Mouse (Mus musculus): ENCODE measurements around the gene Lsm7.
A peak's percentile ranks its signal among the peaks of the same experiment; 100 is the strongest.

The Lsm7 gene

DNA sequence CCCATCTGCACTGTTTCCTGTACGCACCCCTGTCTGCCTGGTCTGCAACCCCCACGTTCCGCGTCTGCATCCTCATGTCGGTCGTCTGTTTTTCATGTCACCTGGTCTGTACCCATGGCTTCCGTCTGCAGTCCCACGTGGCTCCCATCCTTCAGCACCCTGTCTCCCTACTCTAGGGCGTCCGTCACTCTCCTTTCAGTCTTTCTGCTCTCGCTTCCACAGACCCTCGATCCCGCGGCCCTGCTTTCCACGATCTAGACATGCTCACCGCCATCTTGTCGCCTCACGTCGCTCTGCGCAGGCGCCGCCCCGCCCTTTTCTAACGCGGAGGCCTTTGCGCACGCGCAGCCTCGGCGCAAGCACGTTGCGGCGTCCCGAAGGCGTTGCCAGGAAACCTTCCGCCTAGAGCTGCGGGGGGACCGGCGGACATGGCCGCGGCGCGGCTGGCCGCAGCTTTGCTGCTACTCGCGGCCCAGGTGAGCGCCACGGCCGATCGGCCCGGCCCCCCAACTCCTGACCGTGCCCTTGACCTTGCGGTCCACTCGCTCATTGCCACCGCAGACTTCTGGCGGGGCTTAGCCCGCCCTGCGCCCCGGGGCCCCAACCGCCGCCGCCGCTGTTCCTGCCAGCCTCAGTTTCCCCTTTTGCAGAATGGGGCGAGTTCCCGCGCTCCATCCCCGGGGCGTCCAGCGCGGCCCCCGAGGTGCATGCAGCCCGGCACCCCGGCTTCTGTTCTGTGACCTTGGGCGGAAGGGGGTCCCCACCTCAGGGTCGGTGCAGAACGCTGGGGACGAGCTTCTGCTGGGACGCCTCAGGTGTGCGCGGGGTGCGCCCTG, at the start of gene Lsm7, which contains the start of gene Sppl2b:
Lsm7 (minus strand) TSS at position 297 of the 836 bp plus-strand sequence.
Sppl2b (plus strand) TSS at position 363 of the 836 bp plus-strand sequence.
- DNase-seq (ENCODE audit: low spot score in 2 of 2) = peak; percentile 92 to 95

DNA sequence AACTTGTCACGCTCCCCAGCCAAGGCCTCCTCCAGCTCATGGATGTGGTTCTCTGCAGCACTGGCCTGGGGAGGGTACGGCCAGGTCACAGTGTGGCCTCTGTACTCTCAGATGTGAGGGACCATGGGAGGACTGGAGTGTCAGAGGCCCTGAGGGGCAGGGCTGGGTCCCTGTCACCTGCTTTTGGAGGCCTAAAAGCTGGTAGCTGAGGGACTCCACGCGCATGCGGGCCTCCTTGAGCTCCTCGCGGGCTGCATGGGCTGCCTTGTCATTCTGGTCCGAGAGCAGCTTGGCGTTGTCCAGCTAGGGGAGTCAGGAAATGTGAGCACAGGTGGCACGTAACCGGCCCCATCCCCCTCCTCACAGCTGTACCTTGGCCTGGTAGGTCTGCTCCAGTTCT, 49.7 kb upstream of the Lsm7 start:
- DNase-seq (ENCODE audit: low spot score in 2 of 2) = no peak

- DNase-seq (ENCODE audit: low spot score in 2 of 2) = no peak
Measured at GRCm38 (mm10) chr10:80904004-80904693, 49.1 kb upstream of the Lsm7 start.

DNA sequence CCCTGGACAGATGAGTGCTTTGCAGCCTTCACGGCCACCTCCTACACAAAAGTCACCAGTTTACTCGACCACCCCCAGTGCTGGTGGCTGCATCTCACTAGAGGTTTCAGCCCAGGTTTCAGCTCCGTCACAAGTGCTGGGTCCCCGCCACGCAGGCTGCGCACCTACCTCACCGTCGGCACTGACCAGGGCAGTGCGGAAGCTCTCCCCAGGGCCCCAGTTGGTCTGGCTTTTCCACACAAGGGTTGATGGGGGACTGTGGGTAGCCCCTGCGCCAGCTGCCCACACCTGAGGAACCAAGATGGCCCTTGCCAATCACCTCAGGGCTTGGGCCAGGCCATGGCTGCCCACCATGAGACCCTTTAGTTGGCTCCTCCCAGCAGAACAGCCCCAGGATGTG, 48.3 kb upstream of the Lsm7 start:
- no peak for DNase-seq (ENCODE audit: low spot score in 2 of 2)

DNA sequence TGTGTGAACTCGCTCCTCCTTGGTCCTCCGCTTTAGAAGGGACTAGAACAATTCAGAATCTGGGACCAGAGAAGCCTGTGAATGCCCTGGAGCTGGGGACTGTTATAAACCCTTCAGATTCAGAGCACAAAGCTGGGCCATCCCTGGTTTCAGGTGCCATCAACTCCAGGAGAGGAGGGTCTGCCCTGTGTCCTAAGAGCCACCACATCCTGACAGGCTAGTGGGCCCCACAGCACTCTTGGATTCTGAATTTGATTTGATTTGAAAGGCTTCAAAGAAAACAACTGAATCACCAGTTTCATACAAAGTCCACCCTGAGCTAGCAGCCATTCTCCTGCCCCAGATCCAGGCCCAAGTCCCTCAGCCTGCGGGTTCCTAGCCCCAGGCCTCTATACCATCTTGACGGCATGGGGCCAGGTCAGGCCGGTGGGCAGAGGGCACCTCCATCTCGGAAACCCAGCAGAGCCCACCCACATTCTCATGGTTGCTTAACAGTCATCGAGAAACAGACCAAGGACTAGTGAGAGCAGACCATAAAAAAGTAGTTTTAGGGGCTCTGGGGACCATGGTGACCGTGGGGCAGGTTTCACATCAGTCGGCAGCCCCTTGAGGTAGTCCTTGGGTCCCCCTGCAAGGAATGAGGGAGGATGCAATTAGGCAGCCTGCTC, 47.4 kb upstream of the Lsm7 start:
- no peak for DNase-seq (ENCODE audit: low spot score in 2 of 2)

DNA sequence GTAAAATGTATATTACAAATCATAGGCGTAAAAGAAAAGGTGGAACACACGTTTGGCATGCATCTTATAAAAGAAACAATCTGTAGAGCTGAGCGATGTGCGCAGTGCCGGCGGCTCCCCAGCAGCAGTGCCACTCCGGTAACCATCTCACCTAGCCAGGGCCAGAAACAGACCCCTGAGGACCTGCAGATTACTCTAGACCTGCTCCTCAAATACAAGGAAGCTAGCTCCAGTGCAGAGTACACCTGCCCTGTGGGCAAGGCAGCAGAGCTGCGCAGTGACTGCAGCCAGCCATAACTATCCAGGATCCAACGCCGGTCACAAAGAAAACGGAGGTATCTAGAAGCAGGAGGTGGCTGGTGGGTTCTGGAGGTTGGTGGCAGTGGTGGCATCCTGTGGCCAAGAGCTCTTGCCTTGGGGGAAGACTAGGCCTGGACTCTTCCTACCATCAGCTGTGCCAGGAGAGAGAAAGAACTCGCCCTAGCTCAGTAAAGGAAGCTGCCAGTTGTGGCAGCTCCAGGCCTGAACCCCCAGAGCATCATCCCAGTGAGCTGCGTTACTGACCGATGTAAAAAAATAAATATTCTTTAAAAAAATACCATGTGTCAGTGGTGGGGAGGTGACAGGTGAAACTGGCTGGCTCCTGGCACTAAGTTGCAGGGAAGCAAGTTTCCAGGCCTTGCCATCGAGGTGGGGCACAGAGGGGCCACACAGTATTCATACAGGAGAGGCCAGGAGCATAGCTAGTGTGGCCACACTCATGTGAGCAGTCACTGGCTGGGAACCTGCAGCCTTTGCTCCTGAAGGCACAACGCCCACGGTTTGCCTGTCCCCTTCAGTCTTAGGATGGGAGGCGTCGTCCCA, 46.6 kb upstream of the Lsm7 start:
- no peak for DNase-seq (ENCODE audit: low spot score in 2 of 2)

GRCm38 (mm10) chr10:80900318-80901247, 45.6 kb upstream of the Lsm7 start, which contains the start of gene Timm13:
TSS of gene Timm13 (minus strand) at chr10:80900969.
- DNase-seq (ENCODE audit: low spot score in 2 of 2) = peak; percentile 98 to 99

DNA sequence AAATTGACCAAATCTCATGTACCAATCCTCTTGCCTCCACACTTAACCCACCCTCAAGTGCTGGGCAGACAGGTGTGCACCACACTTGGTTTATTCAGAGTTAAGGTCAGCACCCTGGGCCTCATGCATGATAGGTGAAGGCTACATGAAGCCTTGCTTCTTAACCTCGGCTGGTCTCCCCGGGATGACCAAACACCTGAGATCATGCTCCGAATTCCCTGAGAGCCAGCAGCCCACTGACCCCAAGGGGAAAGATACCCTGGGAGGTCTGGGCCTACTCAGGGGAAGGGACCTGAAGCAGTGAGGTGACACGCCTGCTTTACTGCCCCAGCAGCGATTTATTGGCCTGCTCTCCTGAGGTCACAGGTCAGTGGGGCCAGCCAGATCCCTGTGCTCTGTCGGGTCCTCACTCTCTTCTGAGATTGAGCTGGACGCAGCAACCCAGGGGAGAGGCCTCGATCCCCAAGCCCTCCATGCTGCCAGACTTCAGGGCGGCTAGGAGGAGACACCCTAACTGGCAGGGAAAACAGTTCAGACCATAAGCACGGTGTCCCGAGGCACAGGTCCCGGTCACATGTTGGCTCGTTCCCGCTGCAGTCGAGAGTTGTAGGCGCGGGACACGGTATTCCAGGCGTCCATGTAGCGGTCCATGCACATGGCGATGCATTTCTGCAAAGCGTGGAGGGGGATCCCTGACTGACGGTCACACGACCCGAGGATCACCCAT, 44.7 kb upstream of the Lsm7 start:
- DNase-seq (ENCODE audit: low spot score in 2 of 2) = no peak

- no peak for DNase-seq (ENCODE audit: low spot score in 2 of 2)
Measured at GRCm38 (mm10) chr10:80899074-80899473, 44.1 kb upstream of the Lsm7 start.

DNA sequence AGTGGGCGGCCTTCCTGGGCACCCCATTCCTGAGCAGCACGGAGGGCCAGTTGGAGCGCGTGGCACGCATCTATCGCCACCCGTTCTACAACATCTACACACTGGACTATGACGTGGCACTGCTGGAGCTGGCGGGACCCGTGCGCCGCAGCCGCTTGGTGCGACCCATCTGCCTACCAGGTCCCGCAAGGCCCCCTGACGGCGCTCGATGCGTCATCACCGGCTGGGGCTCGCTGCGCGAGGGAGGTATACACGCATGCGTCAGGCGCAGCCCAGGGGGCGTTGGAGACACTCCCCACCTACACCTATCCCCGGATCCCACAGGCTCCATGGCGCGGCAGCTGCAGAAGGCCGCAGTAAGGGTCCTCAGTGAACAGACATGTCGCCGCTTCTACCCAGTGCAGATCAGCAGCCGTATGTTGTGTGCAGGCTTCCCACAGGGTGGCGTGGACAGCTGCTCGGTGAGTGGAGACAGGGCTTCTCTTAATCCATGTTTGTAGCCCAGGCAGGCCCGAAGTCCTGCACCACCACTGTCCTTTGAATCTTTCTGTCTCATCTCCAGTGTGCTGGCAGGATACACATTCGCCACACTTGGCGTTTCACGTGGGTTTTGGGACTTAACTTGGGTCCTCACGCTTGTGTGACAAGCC, 43.0 kb upstream of the Lsm7 start:
- no peak for DNase-seq (ENCODE audit: low spot score in 2 of 2)

DNA sequence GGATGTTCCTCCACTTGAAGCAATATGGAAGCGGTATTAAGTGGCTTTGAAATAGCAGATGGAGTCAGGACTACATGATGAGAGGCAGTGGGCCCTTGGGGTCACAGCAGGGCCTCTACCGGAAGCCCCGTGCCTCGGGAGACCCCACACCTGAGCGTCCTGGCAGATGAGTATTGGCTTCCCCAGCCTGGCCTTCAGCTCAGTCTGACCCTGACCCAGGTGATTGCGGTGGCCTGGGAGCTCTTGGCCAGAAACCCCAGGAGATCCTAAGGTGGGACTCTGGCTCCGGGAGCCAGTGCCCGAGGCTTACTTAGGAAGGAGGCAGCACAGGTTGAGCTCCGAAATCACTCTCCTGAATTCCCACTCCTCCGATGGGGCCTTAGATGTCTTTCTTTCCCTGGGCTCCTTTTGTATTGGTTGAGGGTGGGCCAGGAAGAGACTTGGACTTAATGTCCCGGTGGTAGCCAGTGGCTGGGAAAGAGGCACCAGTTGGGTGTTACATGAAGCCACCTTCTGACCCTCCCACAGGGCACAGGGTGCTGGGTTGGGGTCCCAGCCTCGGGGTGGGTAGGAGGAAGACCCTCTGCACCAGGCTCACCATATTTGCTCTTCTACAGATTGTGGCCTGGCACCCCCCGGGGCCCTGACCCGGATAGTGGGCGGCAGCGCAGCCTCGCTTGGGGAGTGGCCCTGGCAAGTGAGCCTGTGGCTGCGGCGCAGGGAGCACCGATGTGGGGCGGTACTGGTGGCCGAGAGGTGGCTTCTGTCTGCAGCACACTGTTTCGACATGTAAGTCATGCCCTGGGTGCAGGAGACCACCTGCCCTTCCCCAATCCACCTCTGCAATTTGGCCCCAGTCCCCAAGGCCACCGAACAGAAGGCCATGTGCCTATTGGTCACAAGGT, 41.8 kb upstream of the Lsm7 start:
- no peak for DNase-seq (ENCODE audit: low spot score in 2 of 2)

- no peak for DNase-seq (ENCODE audit: low spot score in 2 of 2)
Measured at GRCm38 (mm10) chr10:80895697-80896096, 40.7 kb upstream of the Lsm7 start.

DNA sequence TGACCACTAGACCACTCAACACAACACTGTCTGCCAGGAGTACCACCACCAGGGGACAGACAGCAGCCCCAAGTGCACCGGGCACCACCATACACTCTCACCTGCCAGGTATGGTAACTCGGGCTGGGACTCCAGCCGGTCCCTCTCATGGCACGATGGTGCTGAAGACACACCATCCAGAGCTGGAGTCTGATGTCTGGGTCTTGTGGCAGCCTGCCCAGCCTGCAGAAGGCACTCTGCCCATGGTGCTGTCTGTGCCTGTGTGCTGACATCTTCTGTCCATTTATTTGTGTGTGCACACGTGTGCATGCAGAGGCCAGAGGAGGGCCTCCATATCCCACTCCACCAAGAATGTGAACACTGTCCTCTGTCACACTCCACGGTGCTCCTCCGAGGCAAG, 40.1 kb upstream of the Lsm7 start:
- no peak for DNase-seq (ENCODE audit: low spot score in 2 of 2)

DNA sequence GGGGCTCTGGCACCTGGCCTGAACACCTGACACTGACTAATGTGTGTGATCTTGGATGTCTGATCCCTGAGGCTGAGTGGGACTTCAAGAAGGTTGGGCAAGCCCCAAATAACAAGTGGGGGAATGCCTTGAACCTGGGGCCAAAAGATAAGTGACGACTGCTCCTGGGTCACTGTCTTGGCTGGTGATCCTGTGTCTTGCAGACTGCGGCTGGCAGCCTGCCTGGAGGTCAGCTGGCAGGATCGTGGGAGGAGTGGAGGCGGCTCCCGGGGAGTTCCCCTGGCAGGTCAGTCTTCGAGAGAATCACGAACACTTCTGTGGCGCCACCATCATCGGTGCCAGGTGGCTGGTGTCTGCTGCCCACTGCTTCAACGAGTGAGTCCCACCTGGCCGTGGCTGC, 32.2 kb upstream of the Lsm7 start:
- DNase-seq (ENCODE audit: low spot score in 2 of 2) = no peak

- peak; percentile 68 to 70 for DNase-seq (ENCODE audit: low spot score in 2 of 2)
Measured at GRCm38 (mm10) chr10:80881301-80881700, 26.3 kb upstream of the Lsm7 start.

GRCm38 (mm10) chr10:80880901-80881300, 25.9 kb upstream of the Lsm7 start:
- DNase-seq (ENCODE audit: low spot score in 2 of 2) = no peak

DNA sequence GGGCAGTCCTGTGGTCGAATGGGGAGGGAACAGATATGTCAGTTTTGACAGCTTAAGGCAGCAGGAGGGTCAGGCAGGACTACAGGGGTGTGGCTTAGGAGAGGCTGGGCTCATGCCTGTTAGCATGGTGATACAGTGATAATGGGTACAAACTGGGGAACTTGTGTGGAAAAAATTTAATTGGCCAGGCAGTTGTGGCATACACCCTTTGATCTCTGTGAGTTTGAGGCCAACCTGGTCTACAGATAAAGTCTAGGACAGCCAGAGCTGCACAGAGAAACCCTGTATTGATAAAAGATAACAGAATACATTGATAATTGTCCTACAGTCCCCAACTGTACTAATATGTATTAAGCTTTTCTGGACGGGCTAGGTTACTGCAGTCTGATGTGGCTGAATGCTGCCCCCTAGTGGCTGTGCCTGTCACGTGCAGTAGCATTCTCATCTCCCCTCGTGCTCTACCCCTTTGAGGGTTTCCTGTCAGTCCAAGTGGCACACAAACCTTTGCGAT, 25.2 kb upstream of the Lsm7 start:
- DNase-seq (ENCODE audit: low spot score in 2 of 2) = no peak

DNA sequence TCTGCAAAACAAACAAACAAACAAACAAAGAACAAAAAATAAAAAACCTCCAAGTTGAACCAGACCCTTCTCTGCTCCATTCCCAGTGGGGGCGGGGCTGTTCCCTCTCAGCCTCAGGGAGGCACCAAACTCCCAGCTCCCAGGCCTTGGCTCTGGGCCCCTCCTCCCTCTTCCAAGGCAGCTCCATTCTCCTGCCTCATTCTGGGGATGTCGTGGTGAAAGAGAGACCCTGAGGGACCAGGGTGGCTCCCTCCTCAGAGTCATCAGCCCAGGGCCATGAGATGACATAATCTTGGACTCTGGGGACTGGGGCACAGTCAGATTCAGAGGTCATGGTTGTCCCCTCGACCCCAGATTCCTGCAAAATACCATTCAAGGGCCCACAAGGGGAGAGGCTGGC, 21.6 kb upstream of the Lsm7 start:
- DNase-seq (ENCODE audit: low spot score in 2 of 2) = no peak
